Mouse (Mus musculus): ENCODE data around the gene Ehd1. TPM values are rescaled to one million over a fixed set of nuclear protein-coding genes. Genes with fewer than 3 reads are reported as not detected.

Gene Ehd1
- polyA plus RNA-seq, 1 experiment: 81.0 TPM

DNA sequence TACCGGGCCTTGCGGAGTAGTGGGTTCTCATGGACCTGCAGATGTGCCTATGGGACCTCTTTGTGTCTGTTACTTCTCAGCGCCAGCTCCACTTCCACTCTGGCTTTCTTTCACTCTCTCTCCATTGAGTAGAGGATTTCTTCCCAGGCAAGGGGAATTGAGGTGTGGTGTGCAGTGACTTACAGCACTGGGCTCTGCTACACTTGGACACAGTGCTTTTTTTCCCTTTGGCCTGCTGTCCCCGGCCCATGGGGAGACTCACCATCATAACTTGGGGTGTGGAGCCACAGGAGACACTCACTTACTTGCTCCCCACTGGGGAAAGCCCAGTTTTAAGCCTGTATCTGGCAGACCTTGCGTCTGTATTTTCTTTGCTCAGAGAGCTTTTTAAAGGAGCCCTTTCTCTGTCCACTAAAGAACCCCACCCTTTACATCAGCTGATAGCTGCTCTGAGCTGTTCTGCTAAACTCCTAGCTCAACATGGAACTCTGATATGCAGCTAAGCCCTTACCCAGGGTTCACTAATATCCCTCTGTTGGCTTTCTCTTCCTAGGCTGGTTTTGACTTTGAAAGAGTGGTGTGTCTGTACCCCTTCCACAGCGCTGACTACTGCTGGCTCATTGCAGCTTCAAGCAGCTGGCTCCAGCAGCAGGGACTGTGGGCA lies 3.1 kb downstream of the Ehd1 start:
- Histone ChIP-seq H3K4me1 (ENCODE audit: control insufficient read depth, insufficient read depth, low read length) (peaks cover 6% of the 10 kb centered on the region), H3K27ac (ENCODE audit: insufficient read depth, low read length) (no peak overlapping the region), H3K36me3 (ENCODE audit: control insufficient read depth, insufficient read depth, low read length, poor library complexity, severe bottlenecking) (peaks cover 24% of the 10 kb centered on the region), H3K9ac (ENCODE audit: low read depth, poor library complexity, severe bottlenecking) (peak overlapping the region; percentile 8; the same call in 1 of the 2 replicates), H3K27me3 (ENCODE audit: control insufficient read depth, insufficient read depth, low read length, poor library complexity, severe bottlenecking) (no peaks in the 10 kb centered on the region), H3K4me3 (ENCODE audit: low read depth, low read length) (no peak overlapping the region), H3K9me3 (replicated peaks; ENCODE audit: control insufficient read depth, insufficient read depth, low read length, poor library complexity, severe bottlenecking) (no peaks in the 10 kb centered on the region)
- TF ChIP-seq EP300 (IDR thresholded peaks at IDR 0.05; ENCODE audit: insufficient read depth, low read depth, low read length) (no peak), CTCF (IDR thresholded peaks at IDR 0.05; ENCODE audit: low read depth, low read length) (no peak), POLR2A (IDR thresholded peaks at IDR 0.05; ENCODE audit: insufficient read depth, low read length) (no peak)

DNA sequence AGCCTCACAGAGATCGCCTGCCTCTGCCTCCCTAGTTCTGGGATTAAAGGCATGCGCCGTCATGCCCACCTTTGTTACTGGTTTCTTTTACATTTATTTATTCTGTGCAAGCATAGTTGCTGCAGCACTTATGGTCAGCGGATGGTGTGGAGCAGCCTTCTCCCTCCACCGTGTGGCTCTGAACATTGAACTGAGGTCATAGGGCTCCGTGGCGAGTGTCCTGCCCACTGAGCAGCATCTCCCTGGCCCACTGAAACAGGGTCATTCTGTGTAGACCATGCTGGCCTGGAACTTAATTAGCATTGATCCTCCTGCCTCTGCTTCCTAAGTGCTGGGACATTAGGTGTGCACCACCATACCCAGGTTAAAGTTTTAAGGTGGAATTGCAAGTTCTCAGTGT lies 4.0 kb downstream of the Ehd1 start:
- H3K27ac ChIP-seq (ENCODE audit: insufficient read depth, low read length): no peak overlapping the region
- no peak overlapping the region for H3K4me3 ChIP-seq (ENCODE audit: low read depth, low read length)
- H3K9ac ChIP-seq (ENCODE audit: low read depth, poor library complexity, severe bottlenecking): no peak overlapping the region
- no peaks in the 10 kb centered on the region for H3K9me3 ChIP-seq (replicated peaks; ENCODE audit: control insufficient read depth, insufficient read depth, low read length, poor library complexity, severe bottlenecking)
- no peaks in the 10 kb centered on the region for H3K27me3 ChIP-seq (ENCODE audit: control insufficient read depth, insufficient read depth, low read length, poor library complexity, severe bottlenecking)
- H3K4me1 ChIP-seq (ENCODE audit: control insufficient read depth, insufficient read depth, low read length): peaks cover 6% of the 10 kb centered on the region
- TF ChIP-seq CTCF (IDR thresholded peaks at IDR 0.05; ENCODE audit: low read depth, low read length): no peak
- no peak for TF ChIP-seq POLR2A (IDR thresholded peaks at IDR 0.05; ENCODE audit: insufficient read depth, low read length)
- no peak for TF ChIP-seq EP300 (IDR thresholded peaks at IDR 0.05; ENCODE audit: insufficient read depth, low read depth, low read length)
- peaks cover 25% of the 10 kb centered on the region for H3K36me3 ChIP-seq (ENCODE audit: control insufficient read depth, insufficient read depth, low read length, poor library complexity, severe bottlenecking)

DNA sequence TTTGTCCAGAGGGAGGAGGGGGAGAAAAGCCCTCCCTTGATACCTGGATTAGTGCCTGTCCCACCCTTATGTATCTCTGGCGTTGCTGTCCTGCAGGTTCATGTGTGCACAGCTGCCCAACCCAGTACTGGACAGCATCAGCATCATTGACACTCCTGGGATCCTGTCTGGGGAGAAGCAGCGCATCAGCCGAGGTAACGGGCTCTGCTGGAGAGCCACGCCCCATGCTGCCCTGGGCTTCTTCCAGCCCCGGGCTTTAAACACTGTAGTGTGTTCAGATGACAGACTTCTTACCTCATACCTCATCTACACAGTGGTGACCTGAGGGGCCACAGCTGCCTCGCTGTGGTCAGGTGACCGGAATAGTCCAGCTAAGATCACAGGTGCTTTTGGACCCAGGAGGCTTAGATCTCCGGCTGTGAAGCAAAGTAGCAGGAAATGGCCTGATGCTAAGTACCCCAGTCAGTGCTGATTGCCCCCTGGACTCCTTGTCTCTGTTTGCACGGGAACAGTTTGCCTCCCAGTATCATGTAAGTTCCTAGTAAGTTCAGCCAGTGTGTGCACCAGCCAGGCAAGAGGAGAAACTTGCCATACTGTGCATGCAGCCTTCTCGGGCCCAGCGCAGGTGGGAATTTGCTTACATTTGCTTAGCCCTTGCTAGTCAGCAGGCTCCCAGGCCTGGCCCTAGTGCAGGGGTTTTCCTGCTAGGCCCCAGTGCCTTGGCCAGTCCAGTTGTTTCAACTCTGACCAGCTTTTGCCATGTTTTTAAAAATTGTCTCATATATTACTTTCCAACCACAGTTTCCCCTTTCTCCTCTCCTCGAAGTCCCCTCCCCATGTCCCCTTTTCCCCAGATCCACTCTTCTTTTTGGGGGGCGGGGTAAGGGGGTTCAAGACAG lies 4.8 kb downstream of the Ehd1 start:
- Histone ChIP-seq H3K36me3 (ENCODE audit: control insufficient read depth, insufficient read depth, low read length, poor library complexity, severe bottlenecking) (peaks cover 25% of the 10 kb centered on the region), H3K27me3 (ENCODE audit: control insufficient read depth, insufficient read depth, low read length, poor library complexity, severe bottlenecking) (no peaks in the 10 kb centered on the region), H3K9ac (ENCODE audit: low read depth, poor library complexity, severe bottlenecking) (no peak overlapping the region), H3K4me3 (ENCODE audit: low read depth, low read length) (no peak overlapping the region), H3K9me3 (replicated peaks; ENCODE audit: control insufficient read depth, insufficient read depth, low read length, poor library complexity, severe bottlenecking) (no peaks in the 10 kb centered on the region), H3K4me1 (ENCODE audit: control insufficient read depth, insufficient read depth, low read length) (peaks cover 6% of the 10 kb centered on the region), H3K27ac (ENCODE audit: insufficient read depth, low read length) (no peak overlapping the region)
- TF ChIP-seq POLR2A (IDR thresholded peaks at IDR 0.05; ENCODE audit: insufficient read depth, low read length) (no peak), EP300 (IDR thresholded peaks at IDR 0.05; ENCODE audit: insufficient read depth, low read depth, low read length) (0 out of 2 replicates have a peak, but pooled peaks have one; percentile 24)

DNA sequence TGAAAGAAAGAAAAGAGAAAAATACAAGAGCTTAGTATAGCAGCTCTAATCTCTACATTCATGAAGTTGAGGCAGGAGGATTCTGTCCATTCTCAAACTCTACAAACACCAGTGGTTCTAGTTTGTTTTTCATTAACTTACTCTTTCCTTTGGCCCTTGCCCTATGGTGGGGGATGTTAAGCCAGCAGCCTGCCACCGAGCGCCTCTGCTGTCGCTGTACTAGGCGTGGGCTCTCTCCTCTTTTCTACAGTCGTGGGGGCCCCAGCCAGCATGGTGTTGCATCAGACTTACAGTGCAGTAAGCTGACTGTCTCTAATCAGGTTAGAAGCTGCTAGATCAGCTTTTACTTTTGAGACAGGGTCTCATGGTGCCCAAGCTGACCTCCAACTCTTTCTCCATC lies 6.5 kb downstream of the Ehd1 start:
- peaks cover 25% of the 10 kb centered on the region for H3K36me3 ChIP-seq (ENCODE audit: control insufficient read depth, insufficient read depth, low read length, poor library complexity, severe bottlenecking)
- H3K27ac ChIP-seq (ENCODE audit: insufficient read depth, low read length): no peak overlapping the region
- peaks cover 7% of the 10 kb centered on the region for H3K4me1 ChIP-seq (ENCODE audit: control insufficient read depth, insufficient read depth, low read length)
- no peaks in the 10 kb centered on the region for H3K27me3 ChIP-seq (ENCODE audit: control insufficient read depth, insufficient read depth, low read length, poor library complexity, severe bottlenecking)
- H3K9me3 ChIP-seq (replicated peaks; ENCODE audit: control insufficient read depth, insufficient read depth, low read length, poor library complexity, severe bottlenecking): no peaks in the 10 kb centered on the region
- H3K4me3 ChIP-seq (ENCODE audit: low read depth, low read length): no peak overlapping the region
- no peak for TF ChIP-seq CTCF (IDR thresholded peaks at IDR 0.05; ENCODE audit: low read depth, low read length)
- TF ChIP-seq EP300 (IDR thresholded peaks at IDR 0.05; ENCODE audit: insufficient read depth, low read depth, low read length): no peak
- TF ChIP-seq POLR2A (IDR thresholded peaks at IDR 0.05; ENCODE audit: insufficient read depth, low read length): no peak
- H3K9ac ChIP-seq (ENCODE audit: low read depth, poor library complexity, severe bottlenecking): no peak overlapping the region

DNA sequence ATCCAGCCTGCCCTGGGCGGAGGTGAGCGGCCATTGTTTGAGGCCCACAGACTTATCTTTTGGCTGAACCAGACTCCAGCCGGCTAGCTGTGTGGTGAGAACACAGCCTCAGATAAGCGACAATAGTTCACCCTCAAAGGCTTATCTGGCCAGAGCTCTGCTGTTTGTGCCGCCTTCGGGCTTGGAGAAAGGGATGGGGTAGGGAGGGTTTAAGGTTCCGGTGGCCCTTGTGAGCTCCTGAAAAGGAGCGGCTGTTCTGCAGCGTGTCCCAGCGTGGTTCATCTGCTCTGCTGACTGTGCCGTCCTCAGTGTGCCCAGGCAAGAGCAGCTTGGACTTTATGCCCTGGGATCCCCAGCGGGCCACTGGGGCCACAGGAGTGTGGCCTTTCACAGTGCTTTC lies 8.0 kb downstream of the Ehd1 start:
- H3K36me3 ChIP-seq (ENCODE audit: control insufficient read depth, insufficient read depth, low read length, poor library complexity, severe bottlenecking): peaks cover 24% of the 10 kb centered on the region
- no peak overlapping the region for H3K27ac ChIP-seq (ENCODE audit: insufficient read depth, low read length)
- TF ChIP-seq CTCF (IDR thresholded peaks at IDR 0.05; ENCODE audit: low read depth, low read length): no peak
- TF ChIP-seq EP300 (IDR thresholded peaks at IDR 0.05; ENCODE audit: insufficient read depth, low read depth, low read length): no peak
- no peak for TF ChIP-seq POLR2A (IDR thresholded peaks at IDR 0.05; ENCODE audit: insufficient read depth, low read length)
- peaks cover 5% of the 10 kb centered on the region for H3K4me1 ChIP-seq (ENCODE audit: control insufficient read depth, insufficient read depth, low read length)
- H3K4me3 ChIP-seq (ENCODE audit: low read depth, low read length): no peak overlapping the region
- H3K9me3 ChIP-seq (replicated peaks; ENCODE audit: control insufficient read depth, insufficient read depth, low read length, poor library complexity, severe bottlenecking): no peaks in the 10 kb centered on the region
- no peaks in the 10 kb centered on the region for H3K27me3 ChIP-seq (ENCODE audit: control insufficient read depth, insufficient read depth, low read length, poor library complexity, severe bottlenecking)
- H3K9ac ChIP-seq (ENCODE audit: low read depth, poor library complexity, severe bottlenecking): no peak overlapping the region

DNA sequence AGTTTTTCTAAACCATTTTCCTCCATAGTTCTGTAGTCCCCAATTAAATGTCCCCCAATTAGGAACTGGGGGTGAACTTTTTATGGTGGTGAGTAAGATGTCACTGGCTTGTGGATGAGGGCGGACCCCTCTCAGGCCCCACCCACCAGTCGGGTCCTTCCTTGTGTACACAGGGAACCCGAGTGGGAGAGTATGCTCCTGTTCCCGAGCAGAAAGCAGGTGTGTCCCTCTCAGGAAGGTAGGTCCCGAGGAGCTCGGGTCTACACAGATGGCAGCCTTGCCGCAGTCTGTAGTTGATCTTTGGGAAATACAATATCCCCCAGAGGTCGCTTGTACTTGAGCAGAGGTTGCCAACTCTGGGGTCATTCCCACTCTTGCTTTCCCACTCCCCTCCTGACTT lies 8.7 kb downstream of the Ehd1 start:
- no peaks in the 10 kb centered on the region for H3K9me3 ChIP-seq (replicated peaks; ENCODE audit: control insufficient read depth, insufficient read depth, low read length, poor library complexity, severe bottlenecking)
- H3K27ac ChIP-seq (ENCODE audit: insufficient read depth, low read length): no peak overlapping the region
- no peak overlapping the region for H3K4me3 ChIP-seq (ENCODE audit: low read depth, low read length)
- H3K4me1 ChIP-seq (ENCODE audit: control insufficient read depth, insufficient read depth, low read length): peaks cover 10% of the 10 kb centered on the region
- TF ChIP-seq CTCF (IDR thresholded peaks at IDR 0.05; ENCODE audit: low read depth, low read length): no peak
- no peak for TF ChIP-seq POLR2A (IDR thresholded peaks at IDR 0.05; ENCODE audit: insufficient read depth, low read length)
- no peak for TF ChIP-seq EP300 (IDR thresholded peaks at IDR 0.05; ENCODE audit: insufficient read depth, low read depth, low read length)
- no peaks in the 10 kb centered on the region for H3K27me3 ChIP-seq (ENCODE audit: control insufficient read depth, insufficient read depth, low read length, poor library complexity, severe bottlenecking)
- peaks cover 22% of the 10 kb centered on the region for H3K36me3 ChIP-seq (ENCODE audit: control insufficient read depth, insufficient read depth, low read length, poor library complexity, severe bottlenecking)
- H3K9ac ChIP-seq (ENCODE audit: low read depth, poor library complexity, severe bottlenecking): no peak overlapping the region
